Mouse (Mus musculus) megakaryocyte, embryonic 14.5 days (primary cell): ENCODE results near the gene Hyal1.

Experiments
- FLI1 ChIP-seq: IDR thresholded peaks from 2 replicates; pipeline ENCODE4 v1.6.1; 2012; ENCODE audit warnings: low read length, inconsistent platforms, mixed read lengths
- GATA1 ChIP-seq: IDR thresholded peaks from 3 replicates; pipeline ENCODE4 v1.6.1; 2012; ENCODE audit warnings: mixed read lengths, low read length, inconsistent platforms, borderline replicate concordance

GRCm38 (mm10) chr9:107590773-107591060 is 14.0 kb downstream of the Hyal1 start:
- TF ChIP-seq GATA1 (no peak), FLI1 (no peak)
